Comparison of ENCODE assay signal across 11 mouse cellular contexts in the genomic region with DNA sequence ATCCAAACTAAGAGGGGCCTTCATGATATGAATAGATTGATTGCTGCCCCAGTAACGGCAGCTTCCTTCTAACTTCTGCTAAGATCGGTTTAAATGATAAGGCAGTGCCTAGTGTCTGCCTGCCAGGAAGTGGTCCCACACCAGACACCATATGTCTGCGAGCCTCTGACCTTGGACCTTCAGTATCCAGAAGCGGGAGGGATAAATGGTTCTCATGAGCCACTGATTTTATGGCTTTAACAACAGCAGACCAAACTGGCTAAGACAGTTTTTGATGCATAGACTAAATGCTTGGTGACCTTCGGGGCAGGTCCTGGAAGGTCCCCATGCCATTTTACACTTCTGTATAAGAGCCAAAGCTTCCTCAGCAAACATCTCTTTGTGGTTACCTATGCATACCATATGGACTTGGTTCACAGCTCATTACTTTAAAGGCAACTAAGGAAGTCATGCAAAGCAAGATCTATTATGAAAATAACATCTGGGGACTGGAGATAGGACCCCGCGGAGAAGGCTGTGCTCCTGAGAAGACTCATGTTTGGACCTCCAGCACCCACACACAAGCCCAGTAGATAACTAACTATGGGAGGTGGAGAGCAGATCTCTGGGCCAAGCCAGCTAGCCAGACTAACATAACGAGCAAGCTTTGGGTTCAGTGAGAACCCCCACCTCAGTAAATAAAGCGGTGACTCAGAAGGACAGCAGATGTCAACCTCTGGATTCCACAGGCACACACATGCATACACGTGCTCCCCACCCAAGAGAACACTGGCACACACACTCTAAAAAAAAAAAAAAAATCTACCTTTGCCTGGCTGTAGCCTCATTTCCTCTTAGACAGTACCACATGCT. TPM values are rescaled to one million over a fixed set of nuclear protein-coding genes. Genes with fewer than 3 reads are reported as not detected.
DNase-seq lines count a peak whose midpoint lies in the region; ATAC-seq lines count a peak whose summit lies in the region.
"Had no signal": no experiment of that assay in that cellular context is flagged by ENCODE, and none has a peak within 500 bp of the region (broad histone marks: within the 10 kb centered on the region; RNA-seq: fewer than 3 reads in every experiment).

No protein-coding gene starts in this region.

- H3K36me3 ChIP-seq in hindbrain, embryonic 10.5 days, result peaks cover 4% of the 10 kb centered on the region; the same call in 1 of the 2 replicates
- H3K36me3 ChIP-seq in hindbrain, embryonic 12.5 days, result no peaks in the 10 kb centered on the region
- H3K36me3 ChIP-seq in intestine, embryonic 15.5 days, result no peaks in the 10 kb centered on the region

- no peak overlapping the region for H3K4me3 ChIP-seq in hindbrain, embryonic 10.5 days
- H3K4me3 ChIP-seq in hindbrain, embryonic 12.5 days, result no peak overlapping the region
- no peak overlapping the region for H3K4me3 ChIP-seq in intestine, embryonic 15.5 days (replicated peaks)
- H3K4me3 ChIP-seq: myocyte had no signal

- 0 out of 2 replicates have a peak overlapping the region, but pooled peaks have one; percentile 35 for H3K27ac ChIP-seq in hindbrain, embryonic 10.5 days
- H3K27ac ChIP-seq in hindbrain, embryonic 12.5 days, result no peak overlapping the region
- peak overlapping the region; percentile 49 for H3K27ac ChIP-seq in intestine, embryonic 15.5 days

- no peak for DNase-seq in hindbrain, embryonic 10.5 days (ENCODE audit: low spot score)
- DNase-seq in MEL-GATA-1-ER (ENCODE audit: extremely low read depth, low read depth), result peak; percentile 87
- DNase-seq in natural killer cell, adult 2 months (ENCODE audit: low spot score in 2 of 2), result peak; percentile 41 to 49
- DNase-seq in cerebellum, adult 9-10 months, result no peak
- no peak for DNase-seq in frontal cortex, adult 2 months (ENCODE audit: extremely low spot score in 1 of 2, low spot score in 1 of 2)
- DNase-seq in gastrocnemius, postnatal 4 days (ENCODE audit: low spot score in 2 of 2), result no peak
- DNase-seq: cerebellum, postnatal 25 days; kidney, postnatal 10 days had no signal

- H3K27me3 ChIP-seq in hindbrain, embryonic 10.5 days (ENCODE audit: insufficient read depth, poor library complexity, severe bottlenecking), result no peaks in the 10 kb centered on the region
- no peaks in the 10 kb centered on the region for H3K27me3 ChIP-seq in hindbrain, embryonic 12.5 days
- H3K27me3 ChIP-seq in intestine, embryonic 15.5 days (replicated peaks), result no peaks in the 10 kb centered on the region

- no peak overlapping the region for H3K4me2 ChIP-seq in hindbrain, embryonic 12.5 days (replicated peaks)
- H3K4me2 ChIP-seq in intestine, embryonic 15.5 days (replicated peaks), result no peak overlapping the region

- peaks cover 5% of the 10 kb centered on the region; the same call in 1 of the 2 replicates for H3K9me3 ChIP-seq in hindbrain, embryonic 10.5 days
- 0 out of 2 replicates have a peak, but pooled peaks cover 4% of the 10 kb centered on the region for H3K9me3 ChIP-seq in hindbrain, embryonic 12.5 days (replicated peaks)
- no peaks in the 10 kb centered on the region for H3K9me3 ChIP-seq in intestine, embryonic 15.5 days

- WGBS in hindbrain, embryonic 10.5 days, result 75% methylated on average over 10 of the region's 10 CpGs
- 71% methylated on average over 10 of the region's 10 CpGs for WGBS in hindbrain, embryonic 12.5 days
- 40% methylated on average over 10 of the region's 10 CpGs for WGBS in intestine, embryonic 15.5 days

- no peak overlapping the region for H3K9ac ChIP-seq in hindbrain, embryonic 12.5 days
- no peak overlapping the region for H3K9ac ChIP-seq in intestine, embryonic 15.5 days

- peaks cover 19% of the 10 kb centered on the region for H3K4me1 ChIP-seq in hindbrain, embryonic 10.5 days (replicated peaks)
- H3K4me1 ChIP-seq in hindbrain, embryonic 12.5 days, result peaks cover 11% of the 10 kb centered on the region
- H3K4me1 ChIP-seq in intestine, embryonic 15.5 days (replicated peaks), result peaks cover 25% of the 10 kb centered on the region

- ATAC-seq in hindbrain, embryonic 12.5 days (ENCODE audit: low FRiP score), result no peak
- ATAC-seq in intestine, embryonic 15.5 days, result 0 out of 2 replicates have a peak, but pooled peaks have one; percentile 8

RNA-seq across cellular contexts. Expression of a gene that starts 26.5 kb away (rescaled TPM):
- polyA plus RNA-seq in hindbrain, embryonic 10.5 days (2016; fragmentation: Nextera tagmentation; extraction: Ambion mirVana), result 14.7 and 16.0 TPM in 2 replicates
- polyA plus RNA-seq in hindbrain, embryonic 12.5 days (2016; fragmentation: Nextera tagmentation; extraction: Ambion mirVana), result 18.7 and 19.9 TPM in 2 replicates
- 22.7 and 27.3 TPM in 2 replicates for polyA plus RNA-seq in intestine, embryonic 15.5 days (2015; fragmentation: Nextera tagmentation; extraction: Ambion mirVana)
- polyA plus RNA-seq in frontal cortex, adult 2 months (2012; rRNA removed), result 95.9 and 101 TPM in 2 replicates
- total RNA-seq in gastrocnemius, postnatal 4 days (2021), result 10 to 100 TPM; 33.8 to 37.3 TPM

RNA-seq across cellular contexts. Expression of a gene that starts 36.8 kb away (rescaled TPM):
- 35.1 and 35.5 TPM in 2 replicates for polyA plus RNA-seq in hindbrain, embryonic 10.5 days (2016; fragmentation: Nextera tagmentation; extraction: Ambion mirVana)
- 43.1 and 46.6 TPM in 2 replicates for polyA plus RNA-seq in hindbrain, embryonic 12.5 days (2016; fragmentation: Nextera tagmentation; extraction: Ambion mirVana)
- polyA plus RNA-seq in intestine, embryonic 15.5 days (2015; fragmentation: Nextera tagmentation; extraction: Ambion mirVana), result 30.0 and 31.1 TPM in 2 replicates
- polyA plus RNA-seq in frontal cortex, adult 2 months (2012; rRNA removed), result 28.0 and 30.4 TPM in 2 replicates
- 10 to 100 TPM; 43.2 to 46.0 TPM for total RNA-seq in gastrocnemius, postnatal 4 days (2021)

Comparison
In these comparisons a context has a peak if more than half of its experiments do, and no peak if none do; other contexts are left out.
1. DNase-seq: peak in MEL-GATA-1-ER (single experiment) and natural killer cell, adult 2 months (2 of 2); none in hindbrain, embryonic 10.5 days (single experiment), cerebellum, adult 9-10 months (single experiment), frontal cortex, adult 2 months (0 of 2) and gastrocnemius, postnatal 4 days (0 of 2).